10 mouse cellular contexts compared by ENCODE assay signal in genomic region chr7:96651055-96651454, GRCm38 (mm10).
DNase-seq lines count a peak whose midpoint lies in the region; ATAC-seq and TF ChIP-seq lines count a peak whose summit lies in the region.
"Had no signal": no experiment of that assay in that cellular context is flagged by ENCODE, and none has a peak within 500 bp of the region (broad histone marks: within the 10 kb centered on the region; RNA-seq: fewer than 3 reads in every experiment).

No protein-coding gene starts in this region.

- intact Hi-C loops in left cerebral cortex, adult 2 months (cut with DNase I) = loop anchor here (1.0 kb wide), 1 partner anchor 76 kb away; no protein-coding TSS in a partner anchor
- intact Hi-C loops in left cerebral cortex, postnatal 36 days (cut with DNase I) = no loop called here

- no peak overlapping the region for H3K4me3 ChIP-seq in left cerebral cortex, adult 2 months
- H3K4me3 ChIP-seq in embryonic facial prominence, embryonic 12.5 days = no peak overlapping the region
- H3K4me3 ChIP-seq in limb, embryonic 12.5 days (replicated peaks) = no peak overlapping the region
- H3K4me3 ChIP-seq: embryonic facial prominence, embryonic 15.5 days had no signal

- H3K36me3 ChIP-seq in embryonic facial prominence, embryonic 12.5 days = no peaks in the 10 kb centered on the region
- no peaks in the 10 kb centered on the region; the same call in 1 of the 2 replicates for H3K36me3 ChIP-seq in limb, embryonic 12.5 days
- H3K36me3 ChIP-seq: embryonic facial prominence, embryonic 15.5 days had no signal

- ATAC-seq in embryonic facial prominence, embryonic 12.5 days (ENCODE audit: insufficient number of reproducible peaks, insufficient read depth, low FRiP score, low TSS enrichment) = no peak
- ATAC-seq in limb, embryonic 12.5 days (ENCODE audit: insufficient number of reproducible peaks, insufficient read depth, low FRiP score, low TSS enrichment, low read depth) = no peak

- 25% methylated on average over 6 of the region's 6 CpGs for WGBS in embryonic facial prominence, embryonic 12.5 days
- WGBS in limb, embryonic 12.5 days = 15% methylated on average over 6 of the region's 6 CpGs

- TF ChIP-seq CTCF in left cerebral cortex, adult 2 months (IDR thresholded peaks at IDR 0.05) = no peak

- H3K4me2 ChIP-seq in embryonic facial prominence, embryonic 12.5 days (replicated peaks) = no peak overlapping the region
- H3K4me2 ChIP-seq in limb, embryonic 12.5 days = no peak overlapping the region
- H3K4me2 ChIP-seq: embryonic facial prominence, embryonic 15.5 days; heart, embryonic 11.5 days had no signal

- no peaks in the 10 kb centered on the region for H3K27me3 ChIP-seq in embryonic facial prominence, embryonic 12.5 days
- H3K27me3 ChIP-seq in limb, embryonic 12.5 days = peaks cover 29% of the 10 kb centered on the region
- H3K27me3 ChIP-seq: embryonic facial prominence, embryonic 15.5 days had no signal

- H3K27ac ChIP-seq in left cerebral cortex, adult 2 months = peak overlapping the region; percentile 67
- peak overlapping the region; percentile 85; the same call in 1 of the 2 replicates for H3K27ac ChIP-seq in embryonic facial prominence, embryonic 12.5 days
- peak overlapping the region; percentile 80 for H3K27ac ChIP-seq in limb, embryonic 12.5 days
- H3K27ac ChIP-seq: embryonic facial prominence, embryonic 15.5 days had no signal

- no peak overlapping the region for H3K9ac ChIP-seq in embryonic facial prominence, embryonic 12.5 days
- H3K9ac ChIP-seq in limb, embryonic 12.5 days (replicated peaks) = no peak overlapping the region
- H3K9ac ChIP-seq: embryonic facial prominence, embryonic 15.5 days had no signal

- DNase-seq in left cerebral cortex, adult 2 months (ENCODE audit: extremely low spot score in 1 of 2, low spot score in 2 of 2) = peak in 1 of 2 experiments; percentile 28
- DNase-seq in left cerebral cortex, postnatal 36 days (ENCODE audit: low spot score in 2 of 2) = no peak
- peak; percentile 55 for DNase-seq in brain, adult 2 months (ENCODE audit: low read depth, low spot score)
- no peak for DNase-seq in layer of hippocampus, adult 9-11 months
- no peak for DNase-seq in urinary bladder, postnatal 25 days (ENCODE audit: low spot score)
- DNase-seq: cerebellum, postnatal 14 days had no signal

- H3K9me3 ChIP-seq in embryonic facial prominence, embryonic 12.5 days = no peaks in the 10 kb centered on the region
- H3K9me3 ChIP-seq in limb, embryonic 12.5 days = no peaks in the 10 kb centered on the region
- H3K9me3 ChIP-seq: embryonic facial prominence, embryonic 15.5 days had no signal

- H3K4me1 ChIP-seq in embryonic facial prominence, embryonic 12.5 days = peaks cover 73% of the 10 kb centered on the region
- peaks cover 91% of the 10 kb centered on the region for H3K4me1 ChIP-seq in limb, embryonic 12.5 days (replicated peaks)
